Mouse (Mus musculus) bone marrow macrophage, adult 2 months (primary cell): ENCODE measurements around the gene Taar9.

Experiments used
- CTCF ChIP-seq: IDR thresholded peaks from 2 replicates; pipeline ENCODE4 v1.5.1; 2012; ENCODE audit warnings: low read depth, mild to moderate bottlenecking, low read length, moderate library complexity
- POLR2A ChIP-seq: IDR thresholded peaks from 2 replicates; pipeline ENCODE4 v1.6.1; 2012; ENCODE audit warnings: mild to moderate bottlenecking, low read depth, low read length, borderline replicate concordance

- TF ChIP-seq CTCF (no peak), POLR2A (no peak)
These were observed 24.8 kb upstream of the Taar9 start for GRCm38 (mm10) chr10:24134071-24134645.
